Mouse (Mus musculus) ES-E14 (cell line): ENCODE results near the gene Gm10837. TPM values are rescaled to one million over a fixed set of nuclear protein-coding genes. Genes with fewer than 3 reads are reported as not detected.

Experiments used
- DNase-seq: peaks from one replicate; pipeline ENCODE4 v3.0.0-alpha.2; 2013; ENCODE audit warnings: low read depth, low spot score
- H3K27ac ChIP-seq: 2 replicates; pipeline ENCODE4 v1.5.1; 2012; ENCODE audit warnings: low read depth, mild to moderate bottlenecking, low read length, moderate library complexity, mixed read lengths; ENCODE audit not compliant: poor library complexity, insufficient read depth, severe bottlenecking
- H3K36me3 ChIP-seq: 2 replicates; pipeline ENCODE4 v1.6.1; 2012; ENCODE audit warnings: mild to moderate bottlenecking, low read length, moderate library complexity, mixed read lengths; ENCODE audit not compliant: control insufficient read depth, poor library complexity, insufficient read depth, severe bottlenecking
- H3K4me1 ChIP-seq, 2 experiments: fragments of 150-350 bp in 1 of 2; sonication (generic) in 1 of 2; 2 replicates each; pipeline ENCODE4 v1.6.1; 2012; ENCODE audit warnings: low read length in 2 of 2, mild to moderate bottlenecking in 1 of 2, mixed read lengths in 1 of 2; ENCODE audit not compliant: control insufficient read depth in 2 of 2, insufficient read depth in 2 of 2, poor library complexity in 1 of 2
- H3K4me3 ChIP-seq, 2 experiments: fragments of 150-350 bp in 1 of 2; sonication (generic) in 1 of 2; 2 replicates each; pipeline ENCODE4 v1.5.1; 2012; ENCODE audit warnings: low read length in 2 of 2, low read depth in 1 of 2, mild to moderate bottlenecking in 1 of 2, mixed read lengths in 1 of 2; ENCODE audit not compliant: insufficient read depth in 1 of 2, poor library complexity in 1 of 2, severe bottlenecking in 1 of 2
- H3K9ac ChIP-seq: 2 replicates; pipeline ENCODE4 v1.6.1; 2012; ENCODE audit warnings: low read depth, mild to moderate bottlenecking, low read length, mixed read lengths; ENCODE audit not compliant: poor library complexity, insufficient read depth, severe bottlenecking
- H3K9me3 ChIP-seq: fragments of 150-350 bp; sonication (generic); 2 replicates; pipeline ENCODE4 v1.6.1; 2012; ENCODE audit warnings: low read depth, mild to moderate bottlenecking, low read length; ENCODE audit not compliant: control insufficient read depth, insufficient read depth
- CHD2 ChIP-seq: IDR thresholded peaks from 2 replicates; pipeline ENCODE4 v1.6.1; 2014; ENCODE audit warnings: mild to moderate bottlenecking, low read depth, low read length, inconsistent platforms
- HCFC1 ChIP-seq: IDR thresholded peaks from 2 replicates; pipeline ENCODE4 v1.6.1; 2012; ENCODE audit warnings: low read length, inconsistent platforms, borderline replicate concordance; ENCODE audit not compliant: insufficient read depth
- MAFK ChIP-seq: IDR thresholded peaks from 2 replicates; pipeline ENCODE4 v1.6.1; 2014; ENCODE audit warnings: mild to moderate bottlenecking, low read depth, low read length, inconsistent platforms; ENCODE audit not compliant: insufficient read depth
- ZC3H11A ChIP-seq: IDR thresholded peaks from 2 replicates; pipeline ENCODE4 v1.6.1; 2012; ENCODE audit warnings: low read depth, mild to moderate bottlenecking, inconsistent platforms, low read length, borderline replicate concordance
- ZNF384 ChIP-seq: IDR thresholded peaks from 2 replicates; pipeline ENCODE4 v1.6.1; 2012; ENCODE audit warnings: low read depth, low read length, inconsistent platforms
- in situ Hi-C, 2 experiments: fragments of 600-800 bp; cut with MboI; formaldehyde crosslinking; loops; one replicate each; pipeline ENCODE4 v1.15.1; 2025; ENCODE audit warnings: low sequenced_read_pairs in 2 of 2, inconsistent platforms in 1 of 2; ENCODE audit not compliant: unreplicated experiment in 2 of 2
- total RNA-seq: library from RNA; depleted of rRNA; stranded (reverse); fragments of 300-350 nt; gene quantifications from 2 replicates; pipeline ENCODE4 v1.2.3, GENCODE M21; 2012

Gm10837 gene
- total RNA-seq, 1 experiment = not detected

DNA sequence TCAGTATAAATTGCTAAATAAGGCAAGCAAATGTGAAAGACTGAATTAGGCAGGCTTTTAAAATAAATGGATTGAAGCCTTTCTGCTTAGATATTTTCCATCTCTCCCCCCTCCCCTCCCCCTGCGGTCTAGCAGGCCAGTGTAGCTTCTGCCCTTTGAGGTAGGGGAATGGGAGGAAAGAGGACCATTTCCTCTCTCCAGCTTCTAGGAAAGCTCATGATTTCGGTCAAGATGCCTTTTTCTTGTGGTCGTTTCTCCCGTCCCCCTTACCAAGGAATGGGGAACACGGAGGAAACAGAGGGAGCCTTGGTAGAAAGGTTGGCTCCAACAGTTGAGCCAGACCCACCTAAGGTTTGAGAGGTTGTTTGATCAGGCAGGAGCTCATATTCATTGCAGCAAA lies 17.7 kb upstream of the Gm10837 start:
- H3K9ac ChIP-seq = no peak overlapping the region
- peaks cover 2 to 3% of the 10 kb centered on the region in 2 experiments; a peak in 1 of 4 replicates for H3K4me1 ChIP-seq
- in situ Hi-C loops = no loop called here
- DNase-seq = no peak
- H3K36me3 ChIP-seq = peaks cover 6% of the 10 kb centered on the region; the same call in 1 of the 2 replicates
- no peak overlapping the region for H3K27ac ChIP-seq
- H3K4me3 ChIP-seq = no peak overlapping the region; a peak in 1 of 4 replicates
- TF ChIP-seq HCFC1 = no peak
- TF ChIP-seq CHD2 = 0 out of 2 replicates have a peak, but pooled peaks have one; percentile 32
- H3K9me3 ChIP-seq = no peaks in the 10 kb centered on the region

DNA sequence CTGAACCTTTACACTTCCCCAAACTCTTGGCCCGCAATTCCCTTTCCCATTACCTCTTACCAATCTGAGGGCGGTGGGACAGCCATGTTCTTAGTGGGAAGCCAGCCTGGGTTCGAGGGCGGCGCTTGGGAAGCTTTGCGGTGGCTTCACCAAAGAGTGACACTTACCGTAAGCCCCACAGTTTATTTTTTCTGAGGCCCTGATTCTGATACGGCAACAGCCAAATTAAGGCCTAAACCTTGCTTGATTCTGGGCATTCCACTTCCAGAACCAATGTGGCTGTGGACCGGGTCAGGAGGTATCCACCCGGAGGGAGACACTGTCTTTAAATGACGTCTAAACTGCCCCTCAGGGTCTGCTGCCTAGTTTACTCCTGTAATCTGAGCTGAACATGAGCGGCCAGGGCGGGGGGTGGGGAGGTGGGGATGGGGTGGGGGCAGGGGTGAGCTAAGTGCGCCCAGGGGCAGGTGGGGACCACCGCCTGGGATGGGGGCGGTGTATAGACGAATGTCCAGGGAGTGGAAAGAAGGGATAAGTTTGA lies 17.1 kb upstream of the Gm10837 start:
- H3K9ac ChIP-seq = no peak overlapping the region
- TF ChIP-seq HCFC1 (no peak), ZC3H11A (no peak), ZNF384 (no peak), MAFK (no peak), CHD2 (no peak)
- no peaks in the 10 kb centered on the region for H3K9me3 ChIP-seq
- no peak overlapping the region for H3K27ac ChIP-seq
- peaks cover 2 to 3% of the 10 kb centered on the region in 2 experiments; a peak in 2 of 4 replicates for H3K4me1 ChIP-seq
- peak overlapping the region; percentile 68 to 76 for H3K4me3 ChIP-seq
- peaks cover 6% of the 10 kb centered on the region; the same call in 1 of the 2 replicates for H3K36me3 ChIP-seq
- no peak for DNase-seq
- in situ Hi-C loops = no loop called here

DNA sequence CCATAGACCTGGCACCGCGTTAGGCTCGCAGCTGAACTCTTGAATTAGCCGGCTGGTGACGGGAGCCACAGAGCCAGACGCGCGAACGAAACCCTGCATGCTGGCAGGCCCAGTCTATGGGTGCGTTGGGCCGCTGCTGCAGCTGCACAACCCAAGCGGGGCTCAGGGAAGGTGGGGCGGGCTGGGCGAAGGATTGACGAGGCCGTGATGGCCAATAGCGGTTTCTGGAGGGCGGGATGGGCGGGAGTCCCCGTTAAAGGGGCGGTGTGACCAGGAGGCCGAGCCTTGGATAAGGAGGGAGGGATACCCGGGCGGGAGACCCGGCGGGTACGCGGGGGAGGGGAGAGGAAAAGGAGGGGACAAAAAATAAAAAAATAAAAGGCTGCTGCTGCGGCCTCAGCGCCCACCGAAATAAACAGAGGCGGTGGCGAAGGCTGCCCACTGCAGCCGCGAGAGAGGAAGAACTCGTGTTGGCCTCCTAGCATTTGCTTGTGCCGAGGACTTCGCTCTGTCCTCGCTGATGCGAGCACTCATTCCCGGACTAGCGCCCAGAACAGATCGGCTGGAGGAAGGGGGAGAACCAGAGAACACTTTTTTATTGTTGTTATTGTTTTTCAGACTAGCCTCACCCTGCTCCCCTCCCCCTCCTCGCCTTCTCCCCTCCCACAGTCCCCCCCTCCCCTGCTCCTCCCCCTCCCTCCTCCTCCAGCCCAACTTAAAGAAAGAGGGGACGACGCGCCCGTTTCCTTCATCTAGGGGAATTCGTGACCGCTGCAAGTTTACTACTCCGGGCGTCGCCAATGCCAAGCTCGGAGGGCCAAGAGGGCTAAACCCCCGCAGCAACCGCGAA lies 16.1 kb upstream of the Gm10837 start:
- Histone ChIP-seq H3K4me1 (peaks cover 2 to 3% of the 10 kb centered on the region in 2 experiments; a peak in 2 of 4 replicates), H3K9ac (peak overlapping the region; percentile 66), H3K27ac (peak overlapping the region; percentile 73), H3K4me3 (peak overlapping the region; percentile 68 to 76), H3K9me3 (no peaks in the 10 kb centered on the region), H3K36me3 (peaks cover 12% of the 10 kb centered on the region)
- no peak for TF ChIP-seq MAFK
- peak; percentile 73 for TF ChIP-seq ZNF384
- DNase-seq = no peak
- in situ Hi-C loops = no loop called here

DNA sequence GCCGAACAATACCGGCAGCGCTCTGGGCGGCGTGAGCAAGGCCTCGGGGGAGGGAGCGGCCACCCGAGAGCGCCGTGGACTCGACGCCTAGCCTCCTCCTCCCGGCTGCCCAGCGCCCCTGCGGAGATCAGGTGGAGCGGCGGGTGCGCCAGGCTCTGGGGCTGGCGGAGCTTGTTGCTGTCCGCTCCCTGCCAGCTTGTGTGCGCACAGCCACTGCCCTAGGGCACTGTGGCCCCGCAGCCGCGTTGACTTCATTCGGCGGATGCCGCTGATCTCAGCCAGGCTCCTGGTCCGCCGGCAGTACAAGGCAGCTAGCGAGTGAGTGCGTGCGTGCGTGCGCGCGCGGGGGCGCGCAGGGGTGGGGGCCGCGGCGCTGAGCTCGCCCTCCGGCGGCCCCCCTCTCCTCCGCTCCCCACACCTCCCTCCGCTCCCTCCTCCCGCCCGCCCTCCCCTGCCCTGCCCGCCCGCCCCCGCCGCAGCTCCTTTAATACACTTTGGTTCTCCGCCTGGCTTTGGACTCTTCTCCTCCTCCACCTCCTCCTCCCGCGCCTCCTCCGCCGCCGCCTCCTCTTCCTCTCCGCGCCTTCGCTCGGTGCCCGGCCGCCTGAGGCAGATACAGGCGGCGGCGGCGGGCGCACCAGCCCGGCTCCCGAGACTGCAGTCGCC lies 15.4 kb upstream of the Gm10837 start, which contains the start of gene Zic2:
Gene Zic2, plus strand, starts transcription at position 545 of the 666 bp plus-strand sequence.
- no peak for DNase-seq
- peak within 1 kb of the TSS; percentile 68 to 76 for H3K4me3 ChIP-seq
- TF ChIP-seq CHD2 (no peak), HCFC1 (peak; percentile 66; the same call in 1 of the 2 replicates)
- no peaks in the 10 kb centered on the region for H3K9me3 ChIP-seq
- in situ Hi-C loops = no loop called here
- peaks cover 12% of the 10 kb centered on the region for H3K36me3 ChIP-seq
- H3K4me1 ChIP-seq = peaks cover 0 to 3% of the 10 kb centered on the region in 2 experiments; a peak in 2 of 4 replicates
- peak within 1 kb of the TSS; percentile 70 for H3K9ac ChIP-seq
- H3K27ac ChIP-seq = peak within 1 kb of the TSS; percentile 73
